Mouse (Mus musculus): Measurements from ENCODE around the gene Patl1.

GRCm38 (mm10) chr19:11928025-11928748, 16.0 kb downstream of the Patl1 start:
- TF ChIP-seq POLR2AphosphoS2 (IDR thresholded peaks at IDR 0.05; ENCODE audit: insufficient read length, low read depth) (no peak), MAX (IDR thresholded peaks at IDR 0.05; ENCODE audit: low read depth) (no peak), TCF12 (IDR thresholded peaks at IDR 0.05; ENCODE audit: insufficient read depth, poor library complexity, severe bottlenecking) (no peak)
